Mouse (Mus musculus): ENCODE measurements around the gene Olfr1393.

DNA sequence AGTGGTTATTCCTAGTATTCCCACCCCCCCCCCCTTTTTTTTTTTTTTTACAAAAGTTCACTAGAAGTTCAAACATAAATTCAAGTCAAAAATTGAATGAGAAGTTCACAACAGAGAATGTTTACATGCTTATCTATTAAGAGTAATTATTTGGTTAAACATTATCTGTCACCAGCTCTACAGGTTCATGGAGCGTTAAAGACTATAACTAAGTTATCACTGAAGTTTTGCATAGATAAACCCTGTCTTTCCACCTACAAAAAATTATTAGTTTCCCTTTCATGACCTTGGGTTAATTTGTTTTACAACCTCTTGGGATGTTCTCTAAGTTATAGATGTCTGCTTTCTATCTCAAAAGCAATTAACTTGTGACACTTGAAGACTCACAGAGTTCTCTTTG is 37.8 kb upstream of the Olfr1393 start:
- TF ChIP-seq POLR2A (IDR thresholded peaks at IDR 0.05; ENCODE audit: insufficient read length, low read depth) (no peak), E2F4 (IDR thresholded peaks at IDR 0.05; ENCODE audit: insufficient read depth) (no peak), USF1 (IDR thresholded peaks at IDR 0.05; ENCODE audit: low read depth) (no peak), POLR2AphosphoS2 (IDR thresholded peaks at IDR 0.05; ENCODE audit: insufficient read length, low read depth) (no peak), MAX (IDR thresholded peaks at IDR 0.05; ENCODE audit: low read depth) (no peak)

Measured in myocyte (in vitro differentiated cells).